Mouse (Mus musculus) central nervous system, embryonic 11.5 days (tissue): Measurements from ENCODE around the gene AK157302. TPM values are rescaled to one million over a fixed set of nuclear protein-coding genes. Genes with fewer than 3 reads are reported as not detected.

Source experiments
- polyA plus RNA-seq: library from polyadenylated mRNA; depleted of rRNA; stranded (reverse); fragments of >200 nt; gene quantifications from 2 replicates; pipeline ENCODE4 v1.2.3, GENCODE M21; 2012; rRNA removed

AK157302 gene
- 0.16 and 0.34 TPM in 2 replicates for polyA plus RNA-seq

GRCm38 (mm10) chr13:21495080-21495479 is at the start of gene AK157302:
Gene AK157302 (plus strand): TSS chr13:21495223.

GRCm38 (mm10) chr13:21453449-21453848 is 41.6 kb upstream of the AK157302 start, which contains the start of gene Zscan26:
Gene Zscan26 (minus strand): TSS chr13:21453730.

GRCm38 (mm10) chr13:21468061-21469019 is 26.7 kb upstream of the AK157302 start, which contains the start of gene Nkapl:
Gene Nkapl (minus strand): TSS chr13:21468509.

GRCm38 (mm10) chr13:21478759-21479670 is 16.0 kb upstream of the AK157302 start, which contains the start of the genes Zkscan4 and Gm10065:
Gene Zkscan4 (plus strand): TSS chr13:21478907.
Gene Gm10065 (minus strand): TSS chr13:21479441.

GRCm38 (mm10) chr13:21501182-21501581 is 6.2 kb downstream of the AK157302 start, which contains the start of gene Gm11273:
Gene Gm11273 (minus strand): TSS chr13:21501418.

GRCm38 (mm10) chr13:21530781-21531201 is 35.8 kb downstream of the AK157302 start, which contains the start of gene Zkscan8:
Gene Zkscan8 (minus strand): TSS chr13:21531120.

GRCm38 (mm10) chr13:21542708-21543107 is 47.7 kb downstream of the AK157302 start, which contains the start of gene Olfr1366:
Gene Olfr1366 (minus strand): TSS chr13:21542808.

Other genes starting within 250 kb of the AK157302 start
- gene Gpx5, start 202.5 kb upstream of the AK157302 start, polyA plus RNA-seq: 0.04 TPM in 1 of 2 replicates, not detected in the other
- gene Gpx6, start 183.1 kb upstream of the AK157302 start, polyA plus RNA-seq: 0.10 TPM in 1 of 2 replicates, not detected in the other
- not detected in 2 replicates for gene Olfr1367, start 148.3 kb upstream of the AK157302 start, polyA plus RNA-seq
- gene Zscan12, start 132.4 kb upstream of the AK157302 start, polyA plus RNA-seq: 15.4 and 15.5 TPM in 2 replicates
- 71.5 and 99.4 TPM in 2 replicates for gene Zkscan3, start 92.5 kb upstream of the AK157302 start, polyA plus RNA-seq
- gene Pgbd1, start 54.2 kb upstream of the AK157302 start, polyA plus RNA-seq: 5.8 and 6.0 TPM in 2 replicates
- 21.4 and 41.4 TPM in 2 replicates for gene Zscan26, start 41.5 kb upstream of the AK157302 start, polyA plus RNA-seq
- gene Nkapl, start 26.7 kb upstream of the AK157302 start, polyA plus RNA-seq: 1.1 and 1.3 TPM in 2 replicates
- 2.7 and 3.2 TPM in 2 replicates for gene Zkscan4, start 16.3 kb upstream of the AK157302 start, polyA plus RNA-seq
- gene Gm10065, start 15.8 kb upstream of the AK157302 start, polyA plus RNA-seq: not detected in 2 replicates
- gene Gm11273, start 6.2 kb downstream of the AK157302 start, polyA plus RNA-seq: 2.2 and 4.0 TPM in 2 replicates
- gene Zkscan8, start 35.9 kb downstream of the AK157302 start, polyA plus RNA-seq: 6.1 and 13.8 TPM in 2 replicates
- not detected in 2 replicates for gene Olfr1366, start 47.6 kb downstream of the AK157302 start, polyA plus RNA-seq
- not detected in 2 replicates for gene Olfr1535, start 64.7 kb downstream of the AK157302 start, polyA plus RNA-seq
- not detected in 2 replicates for gene Olfr1364, start 86.5 kb downstream of the AK157302 start, polyA plus RNA-seq
- gene Olfr1362, start 118.8 kb downstream of the AK157302 start, polyA plus RNA-seq: not detected in 2 replicates
- 0.01 TPM in 1 of 2 replicates, not detected in the other for gene Olfr11, start 147.3 kb downstream of the AK157302 start, polyA plus RNA-seq
- not detected in 2 replicates for gene Olfr1361, start 168.2 kb downstream of the AK157302 start, polyA plus RNA-seq
- not detected in 2 replicates for gene Olfr1360, start 182.2 kb downstream of the AK157302 start, polyA plus RNA-seq
- gene Olfr1359, start 202.9 kb downstream of the AK157302 start, polyA plus RNA-seq: not detected in 2 replicates
- 18.0 and 18.2 TPM in 2 replicates for gene Hist1h2bl, start 220.9 kb downstream of the AK157302 start, polyA plus RNA-seq
- gene Hist1h2ai, start 221.2 kb downstream of the AK157302 start, polyA plus RNA-seq: 15.1 and 39.4 TPM in 2 replicates
- 39.3 and 62.8 TPM in 2 replicates for gene Hist1h3h, start 222.4 kb downstream of the AK157302 start, polyA plus RNA-seq
- 9.2 and 22.6 TPM in 2 replicates for gene Hist1h2bm, start 226.8 kb downstream of the AK157302 start, polyA plus RNA-seq
- 11.9 and 16.4 TPM in 2 replicates for gene Hist1h4j, start 239.8 kb downstream of the AK157302 start, polyA plus RNA-seq